Mouse (Mus musculus): ENCODE data around the gene Rab43. TPM values are rescaled to one million over a fixed set of nuclear protein-coding genes. Genes with fewer than 3 reads are reported as not detected.

Rab43 gene
- polyA plus RNA-seq, 1 experiment = 19.4 TPM

- Histone ChIP-seq H3K4me3 (replicated peaks; ENCODE audit: insufficient read depth, low read depth, low read length) (no peak overlapping the region), H3K27ac (ENCODE audit: insufficient read depth, low read length) (no peak overlapping the region), H3K4me1 (ENCODE audit: control insufficient read depth, insufficient read depth, low read length) (peaks cover 51% of the 10 kb centered on the region), H3K27me3 (ENCODE audit: control insufficient read depth, insufficient read depth, low read length) (no peaks in the 10 kb centered on the region)
- TF ChIP-seq POLR2A (IDR thresholded peaks at IDR 0.05; ENCODE audit: borderline replicate concordance, insufficient read depth, low read length) (no peak), CTCF (IDR thresholded peaks at IDR 0.05; ENCODE audit: borderline replicate concordance, insufficient read depth, low read depth, low read length) (no peak)
- WGBS = 96% methylated on average over 6 of the region's 6 CpGs
- DNase-seq = no peak
Observed at GRCm38 (mm10) chr6:87789791-87790190, 22.2 kb downstream of the Rab43 start.

- WGBS = 48% methylated on average over 5 of the region's 5 CpGs
- no peak overlapping the region for H3K27ac ChIP-seq (ENCODE audit: insufficient read depth, low read length)
- TF ChIP-seq CTCF (IDR thresholded peaks at IDR 0.05; ENCODE audit: borderline replicate concordance, insufficient read depth, low read depth, low read length) (no peak), POLR2A (IDR thresholded peaks at IDR 0.05; ENCODE audit: borderline replicate concordance, insufficient read depth, low read length) (no peak)
Observed at GRCm38 (mm10) chr6:87788896-87789587, 22.9 kb downstream of the Rab43 start.

GRCm38 (mm10) chr6:87788266-87788895 lies 23.6 kb downstream of the Rab43 start:
- Histone ChIP-seq H3K27me3 (ENCODE audit: control insufficient read depth, insufficient read depth, low read length) (no peaks in the 10 kb centered on the region), H3K4me3 (replicated peaks; ENCODE audit: insufficient read depth, low read depth, low read length) (no peak overlapping the region), H3K4me1 (ENCODE audit: control insufficient read depth, insufficient read depth, low read length) (peaks cover 40% of the 10 kb centered on the region), H3K27ac (ENCODE audit: insufficient read depth, low read length) (no peak overlapping the region)
- TF ChIP-seq POLR2A (IDR thresholded peaks at IDR 0.05; ENCODE audit: borderline replicate concordance, insufficient read depth, low read length) = no peak
- no peak for TF ChIP-seq CTCF (IDR thresholded peaks at IDR 0.05; ENCODE audit: borderline replicate concordance, insufficient read depth, low read depth, low read length)
- no peak for DNase-seq
- 96% methylated on average over 9 of the region's 9 CpGs for WGBS

More at GRCm38 (mm10) chr6:87788896-87789587, 22.9 kb downstream of the Rab43 start:
- DNase-seq = peak in 1 of 2 experiments; percentile 29
- Histone ChIP-seq H3K27me3 (ENCODE audit: control insufficient read depth, insufficient read depth, low read length) (no peaks in the 10 kb centered on the region), H3K4me3 (replicated peaks; ENCODE audit: insufficient read depth, low read depth, low read length) (no peak overlapping the region), H3K4me1 (ENCODE audit: control insufficient read depth, insufficient read depth, low read length) (peaks cover 44% of the 10 kb centered on the region)

- no peak for DNase-seq
- H3K4me3 ChIP-seq (replicated peaks; ENCODE audit: insufficient read depth, low read depth, low read length) = no peak overlapping the region
- H3K27ac ChIP-seq (ENCODE audit: insufficient read depth, low read length) = no peak overlapping the region
- TF ChIP-seq POLR2A (IDR thresholded peaks at IDR 0.05; ENCODE audit: borderline replicate concordance, insufficient read depth, low read length) (no peak), CTCF (IDR thresholded peaks at IDR 0.05; ENCODE audit: borderline replicate concordance, insufficient read depth, low read depth, low read length) (no peak)
- no peaks in the 10 kb centered on the region for H3K27me3 ChIP-seq (ENCODE audit: control insufficient read depth, insufficient read depth, low read length)
- 61% methylated on average over 6 of the region's 6 CpGs for WGBS
- H3K4me1 ChIP-seq (ENCODE audit: control insufficient read depth, insufficient read depth, low read length) = peaks cover 30% of the 10 kb centered on the region
Observed at GRCm38 (mm10) chr6:87787108-87787890, 24.7 kb downstream of the Rab43 start.

- 85% methylated on average over 5 of the region's 5 CpGs for WGBS
Observed at GRCm38 (mm10) chr6:87786621-87787020, 25.3 kb downstream of the Rab43 start.

GRCm38 (mm10) chr6:87784033-87784432 lies 27.9 kb downstream of the Rab43 start:
- DNase-seq = no peak
- 76% methylated on average over 8 of the region's 8 CpGs for WGBS
- no peaks in the 10 kb centered on the region for H3K27me3 ChIP-seq (ENCODE audit: control insufficient read depth, insufficient read depth, low read length)
- peaks cover 13% of the 10 kb centered on the region for H3K4me1 ChIP-seq (ENCODE audit: control insufficient read depth, insufficient read depth, low read length)
- TF ChIP-seq POLR2A (IDR thresholded peaks at IDR 0.05; ENCODE audit: borderline replicate concordance, insufficient read depth, low read length) = no peak
- no peak for TF ChIP-seq CTCF (IDR thresholded peaks at IDR 0.05; ENCODE audit: borderline replicate concordance, insufficient read depth, low read depth, low read length)
- no peak overlapping the region for H3K4me3 ChIP-seq (replicated peaks; ENCODE audit: insufficient read depth, low read depth, low read length)
- H3K27ac ChIP-seq (ENCODE audit: insufficient read depth, low read length) = no peak overlapping the region

More at GRCm38 (mm10) chr6:87786621-87787020, 25.3 kb downstream of the Rab43 start:
- peaks cover 25% of the 10 kb centered on the region for H3K4me1 ChIP-seq (ENCODE audit: control insufficient read depth, insufficient read depth, low read length)
- no peak overlapping the region for H3K4me3 ChIP-seq (replicated peaks; ENCODE audit: insufficient read depth, low read depth, low read length)
- H3K27me3 ChIP-seq (ENCODE audit: control insufficient read depth, insufficient read depth, low read length) = no peaks in the 10 kb centered on the region
- no peak for DNase-seq
- H3K27ac ChIP-seq (ENCODE audit: insufficient read depth, low read length) = no peak overlapping the region
- no peak for TF ChIP-seq POLR2A (IDR thresholded peaks at IDR 0.05; ENCODE audit: borderline replicate concordance, insufficient read depth, low read length)
- TF ChIP-seq CTCF (IDR thresholded peaks at IDR 0.05; ENCODE audit: borderline replicate concordance, insufficient read depth, low read depth, low read length) = no peak

GRCm38 (mm10) chr6:87780546-87781301 lies 31.2 kb downstream of the Rab43 start:
- TF ChIP-seq POLR2A (IDR thresholded peaks at IDR 0.05; ENCODE audit: borderline replicate concordance, insufficient read depth, low read length) (no peak), CTCF (IDR thresholded peaks at IDR 0.05; ENCODE audit: borderline replicate concordance, insufficient read depth, low read depth, low read length) (no peak)
- no peaks in the 10 kb centered on the region for H3K4me1 ChIP-seq (ENCODE audit: control insufficient read depth, insufficient read depth, low read length)
- H3K27me3 ChIP-seq (ENCODE audit: control insufficient read depth, insufficient read depth, low read length) = no peaks in the 10 kb centered on the region
- H3K4me3 ChIP-seq (replicated peaks; ENCODE audit: insufficient read depth, low read depth, low read length) = no peak overlapping the region
- 73% methylated on average over 10 of the region's 10 CpGs for WGBS
- no peak for DNase-seq
- H3K27ac ChIP-seq (ENCODE audit: insufficient read depth, low read length) = no peak overlapping the region

Measured in cerebellum, adult 2 months (tissue).